ENCODE assay signal across 8 mouse cellular contexts in genomic region chr10:39733101-39733399, GRCm38 (mm10). TPM values are rescaled to one million over a fixed set of nuclear protein-coding genes. Genes with fewer than 3 reads are reported as not detected.
DNase-seq lines count a peak whose midpoint lies in the region; ATAC-seq and TF ChIP-seq lines count a peak whose summit lies in the region.

No protein-coding gene starts in this region.

- WGBS in embryonic facial prominence, embryonic 14.5 days = 0% methylated on average over 9 of the region's 9 CpGs
- under 1% methylated on average over 9 of the region's 9 CpGs for WGBS in kidney, embryonic 15.5 days
- WGBS in midbrain, embryonic 15.5 days = 0% methylated on average over 9 of the region's 9 CpGs

- H3K27me3 ChIP-seq in MEL (ENCODE audit: control insufficient read depth in 1 of 2, insufficient read depth in 2 of 2, low read length in 2 of 2) = no peaks in the 10 kb centered on the region
- H3K27me3 ChIP-seq in embryonic facial prominence, embryonic 14.5 days (replicated peaks; ENCODE audit: control insufficient read depth, insufficient read depth, low read length) = no peaks in the 10 kb centered on the region
- no peaks in the 10 kb centered on the region for H3K27me3 ChIP-seq in kidney, embryonic 15.5 days
- no peaks in the 10 kb centered on the region for H3K27me3 ChIP-seq in midbrain, embryonic 15.5 days (replicated peaks)

- H3K36me3 ChIP-seq in MEL (ENCODE audit: control insufficient read depth in 1 of 2, insufficient read depth in 2 of 2, low read length in 2 of 2) = peaks cover 0 to 15% of the 10 kb centered on the region in 2 experiments; a peak in 2 of 4 replicates
- H3K36me3 ChIP-seq in embryonic facial prominence, embryonic 14.5 days (ENCODE audit: control insufficient read depth, insufficient read depth, low read length) = no peaks in the 10 kb centered on the region
- no peaks in the 10 kb centered on the region for H3K36me3 ChIP-seq in kidney, embryonic 15.5 days
- H3K36me3 ChIP-seq in midbrain, embryonic 15.5 days (replicated peaks) = no peaks in the 10 kb centered on the region

- peaks cover 42% of the 10 kb centered on the region for H3K79me2 ChIP-seq in MEL (ENCODE audit: control insufficient read depth, insufficient read depth, low read length, poor library complexity)

- TF ChIP-seq CTCF in MEL (IDR thresholded peaks at IDR 0.05 in 2 of 3, conservative IDR thresholded peaks at IDR 0.05 in 1 of 3; ENCODE audit: control insufficient read depth in 1 of 3, insufficient read depth in 1 of 3, low read depth in 2 of 3, low read length in 3 of 3, poor library complexity in 1 of 3, severe bottlenecking in 1 of 3) = peak in 1 of 3 experiments; percentile 25; a peak in 1 of 6 replicates

- TF ChIP-seq RAD21 in MEL (IDR thresholded peaks at IDR 0.05; ENCODE audit: low read depth, low read length) = no peak

- peak overlapping the region; percentile 87 for H3K27ac ChIP-seq in MEL (ENCODE audit: control insufficient read depth, low read depth, low read length)
- peak overlapping the region; percentile 100 for H3K27ac ChIP-seq in embryonic facial prominence, embryonic 14.5 days (replicated peaks; ENCODE audit: low read depth, low read length)
- peak overlapping the region; percentile 100 for H3K27ac ChIP-seq in kidney, embryonic 15.5 days
- H3K27ac ChIP-seq in midbrain, embryonic 15.5 days = peak overlapping the region; percentile 100

- TF ChIP-seq EP300 in MEL (IDR thresholded peaks at IDR 0.05; ENCODE audit: low read depth in 1 of 2, low read length in 2 of 2) = peak in 1 of 2 experiments; percentile 46; a peak in 2 of 4 replicates

- H3K4me1 ChIP-seq in MEL (ENCODE audit: control insufficient read depth in 1 of 2, insufficient read depth in 2 of 2, low read length in 2 of 2) = peaks cover 0 to 5% of the 10 kb centered on the region in 2 experiments; a peak in 2 of 4 replicates
- H3K4me1 ChIP-seq in embryonic facial prominence, embryonic 14.5 days (ENCODE audit: control insufficient read depth, insufficient read depth, low read length) = peaks cover 14% of the 10 kb centered on the region; the same call in 1 of the 2 replicates
- peaks cover 14% of the 10 kb centered on the region for H3K4me1 ChIP-seq in kidney, embryonic 15.5 days
- peaks cover 18% of the 10 kb centered on the region for H3K4me1 ChIP-seq in midbrain, embryonic 15.5 days

- no peaks in the 10 kb centered on the region for H3K9me3 ChIP-seq in MEL (replicated peaks; ENCODE audit: insufficient read depth, low read length)
- H3K9me3 ChIP-seq in embryonic facial prominence, embryonic 14.5 days (ENCODE audit: control insufficient read depth, low read length) = 0 out of 2 replicates have a peak, but pooled peaks cover 5% of the 10 kb centered on the region
- H3K9me3 ChIP-seq in kidney, embryonic 15.5 days (replicated peaks) = no peaks in the 10 kb centered on the region
- H3K9me3 ChIP-seq in midbrain, embryonic 15.5 days = no peaks in the 10 kb centered on the region

- DNase-seq in kidney, adult 9 months = peak; percentile 71
- DNase-seq in kidney, postnatal 14 days = no peak
- DNase-seq in MEL (ENCODE audit: low read depth, low spot score) = peak; percentile 73
- peak; percentile 67 for DNase-seq in embryonic facial prominence, embryonic 14.5 days (ENCODE audit: low spot score)
- no peak for DNase-seq in natural killer cell, adult 2 months (ENCODE audit: low spot score in 2 of 2)
- no peak for DNase-seq in right cerebral cortex, postnatal 4 days

- peak overlapping the region; percentile 62 for H3K4me2 ChIP-seq in embryonic facial prominence, embryonic 14.5 days (ENCODE audit: low read depth, low read length)
- H3K4me2 ChIP-seq in kidney, embryonic 15.5 days = peak overlapping the region; percentile 63
- H3K4me2 ChIP-seq in midbrain, embryonic 15.5 days = peak overlapping the region; percentile 52

- peak overlapping the region; percentile 74 to 89 for H3K4me3 ChIP-seq in MEL (ENCODE audit: control insufficient read depth in 1 of 2, insufficient read depth in 1 of 2, low read depth in 2 of 2, low read length in 2 of 2)
- peak overlapping the region; percentile 83 for H3K4me3 ChIP-seq in embryonic facial prominence, embryonic 14.5 days (ENCODE audit: low read depth, low read length)
- H3K4me3 ChIP-seq in kidney, embryonic 15.5 days (replicated peaks) = peak overlapping the region; percentile 88
- peak overlapping the region; percentile 89 for H3K4me3 ChIP-seq in midbrain, embryonic 15.5 days

- TF ChIP-seq POLR2A in MEL (IDR thresholded peaks at IDR 0.05; ENCODE audit: control insufficient read depth in 1 of 2, insufficient read depth in 1 of 2, low read depth in 1 of 2, low read length in 2 of 2, poor library complexity in 1 of 2) = no peak

- ATAC-seq in embryonic facial prominence, embryonic 14.5 days (ENCODE audit: low read depth) = no peak
- ATAC-seq in kidney, embryonic 15.5 days (replicated peaks; ENCODE audit: low FRiP score) = no peak
- no peak for ATAC-seq in midbrain, embryonic 15.5 days (replicated peaks)

- peak overlapping the region; percentile 97 for H3K9ac ChIP-seq in MEL (ENCODE audit: control insufficient read depth, low read depth, low read length, poor library complexity, severe bottlenecking)
- peak overlapping the region; percentile 95 for H3K9ac ChIP-seq in embryonic facial prominence, embryonic 14.5 days (ENCODE audit: low read depth, low read length)
- peak overlapping the region; percentile 96 for H3K9ac ChIP-seq in kidney, embryonic 15.5 days
- peak overlapping the region; percentile 96 for H3K9ac ChIP-seq in midbrain, embryonic 15.5 days

TF ChIP-seq in MEL, 35 proteins besides CTCF, POLR2A, EP300 and RAD21:
- TF ChIP-seq SIN3A (IDR thresholded peaks at IDR 0.05; ENCODE audit: low read length) = peak; percentile 78
- no peak for TF ChIP-seq MAZ (IDR thresholded peaks at IDR 0.05; ENCODE audit: low read depth, low read length)
- TF ChIP-seq NRF1 (IDR thresholded peaks at IDR 0.05; ENCODE audit: insufficient read depth, low read depth, low read length, poor library complexity, severe bottlenecking) = no peak
- no peak for TF ChIP-seq ZNF384 (IDR thresholded peaks at IDR 0.05; ENCODE audit: low read depth, low read length)
- TF ChIP-seq MEF2A (IDR thresholded peaks at IDR 0.05; ENCODE audit: extremely low read depth, insufficient replicate concordance, low read depth, low read length, poor library complexity, severe bottlenecking) = no peak
- no peak for TF ChIP-seq TBP (IDR thresholded peaks at IDR 0.05; ENCODE audit: low read depth, low read length)
- TF ChIP-seq ZC3H11A (IDR thresholded peaks at IDR 0.05; ENCODE audit: low read depth, low read length) = no peak
- no peak for TF ChIP-seq NELFE (IDR thresholded peaks at IDR 0.05; ENCODE audit: low read depth, low read length)
- TF ChIP-seq POLR2AphosphoS2 (IDR thresholded peaks at IDR 0.05; ENCODE audit: low read length) = no peak
- TF ChIP-seq MAX (IDR thresholded peaks at IDR 0.05; ENCODE audit: low read length) = peak; percentile 57
- peak; percentile 61; the same call in 1 of the 2 replicates for TF ChIP-seq MXI1 (IDR thresholded peaks at IDR 0.05; ENCODE audit: low read depth, low read length)
- TF ChIP-seq TCF12 (IDR thresholded peaks at IDR 0.05; ENCODE audit: low read depth, low read length) = no peak
- no peak for TF ChIP-seq MYB (IDR thresholded peaks at IDR 0.05; ENCODE audit: low read depth, low read length)
- TF ChIP-seq ZMIZ1 (IDR thresholded peaks at IDR 0.05; ENCODE audit: low read depth, low read length) = no peak
- no peak for TF ChIP-seq MAFK (IDR thresholded peaks at IDR 0.05; ENCODE audit: borderline replicate concordance, low read depth, low read length)
- no peak for TF ChIP-seq UBTF (IDR thresholded peaks at IDR 0.05; ENCODE audit: borderline replicate concordance, insufficient read depth, low read depth, low read length)
- no peak for TF ChIP-seq ETS1 (IDR thresholded peaks at IDR 0.05; ENCODE audit: low read depth, low read length)
- TF ChIP-seq HCFC1 (IDR thresholded peaks at IDR 0.05; ENCODE audit: low read depth, low read length) = peak; percentile 42; the same call in 1 of the 2 replicates
- no peak for TF ChIP-seq USF1 (IDR thresholded peaks at IDR 0.05; ENCODE audit: low read depth, low read length)
- TF ChIP-seq SMC3 (IDR thresholded peaks at IDR 0.05; ENCODE audit: low read depth, low read length) = no peak
- peak; percentile 43; the same call in 1 of the 2 replicates for TF ChIP-seq MYC (IDR thresholded peaks at IDR 0.05; ENCODE audit: low read depth, low read length)
- TF ChIP-seq GATA1 (IDR thresholded peaks at IDR 0.05; ENCODE audit: low read depth, low read length) = no peak
- no peak for TF ChIP-seq POLR2AphosphoS5 (IDR thresholded peaks at IDR 0.05; ENCODE audit: borderline replicate concordance, low read depth, low read length)
- peak; percentile 83; the same call in 1 of the 2 replicates for TF ChIP-seq CHD1 (IDR thresholded peaks at IDR 0.05; ENCODE audit: low read depth, low read length)
- TF ChIP-seq TAL1 (IDR thresholded peaks at IDR 0.05; ENCODE audit: low read length) = no peak
- TF ChIP-seq ELF1 (IDR thresholded peaks at IDR 0.05; ENCODE audit: low read depth, low read length) = no peak
- TF ChIP-seq RCOR1 (IDR thresholded peaks at IDR 0.05; ENCODE audit: low read depth, low read length) = 0 out of 2 replicates have a peak, but pooled peaks have one; percentile 19
- no peak for TF ChIP-seq CHD2 (IDR thresholded peaks at IDR 0.05; ENCODE audit: low read length)
- no peak for TF ChIP-seq USF2 (IDR thresholded peaks at IDR 0.05; ENCODE audit: borderline replicate concordance in 1 of 2, insufficient read depth in 1 of 2, low read depth in 1 of 2, low read length in 2 of 2)

RNA-seq across cellular contexts. Expression of gene Rev3l, which starts 1.1 kb away (rescaled TPM):
- 6.9 and 9.3 TPM in 2 replicates for total RNA-seq in MEL (2012; rRNA removed)
- polyA plus RNA-seq in MEL (2012; ENCODE audit: insufficient read depth in 1 of 2, insufficient read length in 2 of 2, low read depth in 1 of 2, low replicate concordance in 2 of 2, missing spikeins in 1 of 2) = 10 to 100 TPM; 12.4 to 71.5 TPM
- 27.4 and 27.8 TPM in 2 replicates for polyA plus RNA-seq in embryonic facial prominence, embryonic 14.5 days (2014; fragmentation: Nextera tagmentation; extraction: Ambion mirVana)
- 14.8 and 15.5 TPM in 2 replicates for polyA plus RNA-seq in kidney, embryonic 15.5 days (2015; fragmentation: Nextera tagmentation; extraction: Ambion mirVana)
- polyA plus RNA-seq in midbrain, embryonic 15.5 days (2015; fragmentation: Nextera tagmentation; extraction: Ambion mirVana) = 39.3 and 43.6 TPM in 2 replicates

Comparison
In these comparisons a context has a peak if more than half of its experiments do, and no peak if none do; other contexts are left out.
1. DNase-seq: peak in kidney, adult 9 months (single experiment), MEL (single experiment) and embryonic facial prominence, embryonic 14.5 days (single experiment); none in kidney, postnatal 14 days (single experiment), natural killer cell, adult 2 months (0 of 2) and right cerebral cortex, postnatal 4 days (single experiment).
2. Peak in every context shown above with its lines, with median percentiles within 50 percentile points of each other: H3K27ac ChIP-seq, H3K4me3 ChIP-seq, H3K9ac ChIP-seq and H3K4me2 ChIP-seq.